Mouse (Mus musculus) hindbrain, embryonic 10.5 days (tissue): ENCODE measurements at regions not wholly inside any gene's neighbourhood (a gene's known extent, or its start where the extent isn't known, plus 50 kb on each side); places are given as distances from the start of the nearest gene placed in this dataset.

Experiments
- DNase-seq: peaks from one replicate; pipeline ENCODE4 v3.0.0-alpha.2; 2017; ENCODE audit warnings: low spot score
- H3K27ac ChIP-seq: fragments of 300-500 bp; sonication (generic); 2 replicates; pipeline ENCODE4 v1.5.1; 2016; ENCODE audit warnings: mild to moderate bottlenecking, moderate library complexity
- H3K27me3 ChIP-seq: fragments of 300-500 bp; sonication (generic); 2 replicates; pipeline ENCODE4 v1.6.1; 2016; ENCODE audit warnings: mild to moderate bottlenecking; ENCODE audit not compliant: poor library complexity, insufficient read depth, severe bottlenecking
- H3K36me3 ChIP-seq: fragments of 300-500 bp; sonication (generic); 2 replicates; pipeline ENCODE4 v1.6.1; 2016; ENCODE audit warnings: mild to moderate bottlenecking, moderate library complexity
- H3K4me1 ChIP-seq: fragments of 300-500 bp; sonication (generic); replicated peaks from 2 replicates; pipeline ENCODE4 v1.6.1; 2016; ENCODE audit warnings: mild to moderate bottlenecking
- H3K4me3 ChIP-seq: fragments of 300-500 bp; sonication (generic); 2 replicates; pipeline ENCODE4 v1.5.1; 2016; ENCODE audit warnings: mild to moderate bottlenecking, moderate library complexity
- H3K9me3 ChIP-seq: fragments of 300-500 bp; sonication (generic); 2 replicates; pipeline ENCODE4 v1.6.1; 2016; ENCODE audit warnings: mild to moderate bottlenecking, moderate library complexity
- WGBS: fragments of 180-500 bp; shearing (Covaris S2); methylation state at CpG from one replicate; pipeline ENCODE4 v1.1.7; 2016; 5-methylcytosine and 5-hydroxymethylcytosine counted together

DNA sequence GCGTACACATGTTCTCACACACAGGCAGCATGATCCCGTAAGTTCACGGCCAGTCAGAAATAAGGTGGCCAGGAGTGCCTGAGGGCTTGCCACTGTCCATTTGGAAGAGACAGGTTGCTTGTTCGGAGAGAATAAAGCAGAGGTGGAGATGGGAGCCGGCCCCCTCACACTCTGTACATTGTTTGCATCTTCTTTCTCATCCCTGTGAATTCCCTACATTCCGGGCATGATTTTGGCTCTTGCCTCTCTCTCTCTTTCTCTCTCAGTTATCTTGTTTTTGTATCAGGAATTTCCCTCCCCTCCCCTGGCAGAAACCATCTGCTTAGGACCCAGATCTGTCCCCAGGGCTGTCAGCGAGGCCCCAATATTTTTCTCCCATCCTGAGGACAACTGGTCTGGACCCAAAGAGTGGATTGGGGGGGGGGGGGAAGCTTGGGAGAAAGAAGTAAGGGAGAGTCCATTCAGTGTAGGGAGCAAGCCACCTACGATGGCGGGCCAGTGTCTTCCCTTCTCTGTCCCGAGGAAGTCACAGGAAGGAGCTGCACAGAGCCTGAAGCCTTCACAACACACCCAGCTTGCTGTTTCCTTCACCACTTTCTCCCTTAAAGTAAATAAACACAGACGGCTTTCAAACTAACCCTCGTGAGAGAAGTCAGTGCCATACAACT is 540.2 kb downstream of the Ccdc171 start:
- no peaks in the 10 kb centered on the region for H3K36me3 ChIP-seq
- 55% methylated on average over 12 of the region's 12 CpGs for WGBS
- H3K27ac ChIP-seq = peak overlapping the region; percentile 26
- no peaks in the 10 kb centered on the region for H3K9me3 ChIP-seq
- DNase-seq = no peak
- no peak overlapping the region for H3K4me3 ChIP-seq
- H3K4me1 ChIP-seq = peaks cover 27% of the 10 kb centered on the region
- H3K27me3 ChIP-seq = peaks cover 18% of the 10 kb centered on the region

DNA sequence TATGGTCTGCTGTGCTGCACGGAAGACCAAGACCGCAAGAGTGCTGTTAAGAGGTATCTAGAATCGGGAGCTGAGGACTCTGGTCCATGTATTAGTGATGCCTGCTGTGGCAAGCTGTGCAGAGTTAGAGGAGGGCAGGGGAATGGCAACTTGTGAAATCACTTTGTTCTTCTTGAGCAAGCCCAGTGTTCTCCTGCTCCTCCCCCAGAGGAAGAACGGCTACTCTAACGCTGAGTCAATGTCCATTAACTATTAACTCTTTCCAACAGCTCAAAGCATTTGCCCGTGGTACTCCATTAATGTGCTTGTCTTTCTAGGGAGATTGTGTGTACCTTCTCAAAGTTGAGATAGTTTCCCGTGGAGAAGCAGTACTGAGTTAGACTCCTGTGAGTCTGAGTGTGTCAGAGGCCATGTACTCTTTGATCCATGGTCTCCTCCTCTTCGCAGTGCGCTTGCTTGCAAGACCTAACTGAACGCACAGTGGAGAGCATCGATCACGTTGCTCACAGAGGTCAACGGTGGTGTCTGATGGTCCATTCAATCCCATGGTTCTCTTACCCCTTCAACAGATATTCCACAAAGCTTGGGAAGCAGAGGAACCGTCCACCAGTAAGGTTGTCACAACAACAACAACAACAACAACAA is 542.7 kb downstream of the Ccdc171 start:
- Histone ChIP-seq H3K4me3 (no peak overlapping the region), H3K4me1 (peaks cover 27% of the 10 kb centered on the region), H3K27ac (no peak overlapping the region), H3K9me3 (no peaks in the 10 kb centered on the region), H3K36me3 (no peaks in the 10 kb centered on the region), H3K27me3 (peaks cover 18% of the 10 kb centered on the region; the same call in 1 of the 2 replicates)
- DNase-seq = no peak
- WGBS = 81% methylated on average over 14 of the region's 14 CpGs

DNA sequence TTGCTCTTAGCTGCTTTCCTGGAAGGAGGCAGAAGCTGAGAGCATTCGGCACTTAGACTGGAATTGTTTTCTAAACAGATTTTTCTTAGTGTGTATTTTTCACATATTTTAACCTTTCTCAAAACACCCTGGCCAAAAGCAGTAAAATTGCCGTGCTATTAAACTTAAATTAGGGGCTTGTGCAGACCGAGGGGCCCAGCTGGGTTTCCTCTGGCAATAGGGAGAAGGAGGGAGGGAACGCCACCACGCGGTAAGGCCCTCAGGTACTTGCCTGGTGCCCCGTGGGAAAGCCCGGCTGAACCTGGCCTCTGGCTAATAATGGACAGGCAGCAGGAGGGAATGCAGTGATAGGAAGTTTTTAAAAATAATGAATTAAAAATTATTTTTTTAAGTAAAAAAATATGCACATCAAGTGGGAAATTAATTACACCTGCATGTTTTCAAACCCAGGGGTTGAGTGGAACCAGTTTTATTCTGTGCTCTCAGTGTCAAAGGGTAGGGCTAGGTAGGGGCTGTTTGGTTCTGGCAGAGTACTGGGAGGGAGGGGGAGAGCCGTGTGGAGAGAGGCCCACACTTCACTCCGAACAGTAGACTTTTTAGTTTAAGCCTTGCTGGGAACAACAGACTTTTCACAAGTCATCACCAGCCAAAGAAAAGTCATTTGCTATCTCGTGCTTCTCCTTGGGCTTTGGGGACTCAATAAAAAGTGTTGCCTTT is 543.8 kb downstream of the Ccdc171 start:
- no peak for DNase-seq
- H3K4me3 ChIP-seq = no peak overlapping the region
- WGBS = 55% methylated on average over 11 of the region's 11 CpGs
- peaks cover 9% of the 10 kb centered on the region; the same call in 1 of the 2 replicates for H3K27me3 ChIP-seq
- no peaks in the 10 kb centered on the region for H3K9me3 ChIP-seq
- peaks cover 27% of the 10 kb centered on the region for H3K4me1 ChIP-seq
- peak overlapping the region; percentile 59; the same call in 1 of the 2 replicates for H3K27ac ChIP-seq
- no peaks in the 10 kb centered on the region for H3K36me3 ChIP-seq

DNA sequence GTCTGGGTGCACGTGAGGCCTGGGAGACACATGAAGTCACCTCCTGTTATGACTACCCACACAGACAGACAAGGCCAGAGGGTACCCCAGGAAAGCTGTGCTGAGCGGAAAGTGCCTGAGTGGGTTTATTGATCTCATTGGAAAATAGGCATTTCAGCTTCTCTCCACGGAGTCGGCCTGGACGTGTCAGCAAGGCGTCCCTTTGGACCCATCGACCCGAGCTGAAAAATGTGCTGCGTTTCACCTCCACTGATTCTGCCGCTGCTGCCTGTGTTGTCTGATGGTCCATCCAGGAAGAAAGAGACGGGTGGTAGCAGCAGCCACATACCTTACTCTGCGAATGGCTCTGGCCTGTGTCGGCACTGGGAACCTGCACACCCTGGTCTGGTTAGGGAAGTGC is 544.3 kb downstream of the Ccdc171 start:
- Histone ChIP-seq H3K27me3 (peaks cover 9% of the 10 kb centered on the region; the same call in 1 of the 2 replicates), H3K27ac (peak overlapping the region; percentile 59; the same call in 1 of the 2 replicates), H3K36me3 (no peaks in the 10 kb centered on the region), H3K4me3 (no peak overlapping the region), H3K4me1 (peaks cover 22% of the 10 kb centered on the region), H3K9me3 (no peaks in the 10 kb centered on the region)
- no peak for DNase-seq
- WGBS = 81% methylated on average over 13 of the region's 13 CpGs

DNA sequence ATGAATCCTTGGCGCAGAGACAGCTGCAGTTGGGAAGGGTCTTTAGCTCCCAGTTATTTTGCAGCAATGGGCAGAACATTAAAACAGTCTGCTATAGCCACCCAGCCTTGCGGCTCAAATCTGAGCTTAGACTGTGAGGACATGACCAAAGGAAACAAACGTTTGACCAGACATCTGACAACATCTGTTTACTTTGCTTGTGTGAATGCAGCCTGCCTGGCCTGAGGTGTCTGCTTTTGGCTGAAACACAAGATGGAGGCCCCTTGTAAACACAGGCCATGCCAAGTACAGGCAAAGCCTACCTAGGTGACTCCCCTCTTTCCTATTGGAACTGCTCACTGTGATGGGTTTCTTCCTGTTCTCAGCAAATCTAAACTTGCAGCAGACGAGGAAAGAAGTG is 544.7 kb downstream of the Ccdc171 start:
- Histone ChIP-seq H3K27ac (peak overlapping the region; percentile 59), H3K36me3 (no peaks in the 10 kb centered on the region), H3K4me1 (peaks cover 19% of the 10 kb centered on the region), H3K4me3 (no peak overlapping the region), H3K27me3 (peaks cover 9% of the 10 kb centered on the region; the same call in 1 of the 2 replicates), H3K9me3 (no peaks in the 10 kb centered on the region)
- 67% methylated on average over 4 of the region's 4 CpGs for whole genome bisulfite sequencing
- DNase-seq = no peak

DNA sequence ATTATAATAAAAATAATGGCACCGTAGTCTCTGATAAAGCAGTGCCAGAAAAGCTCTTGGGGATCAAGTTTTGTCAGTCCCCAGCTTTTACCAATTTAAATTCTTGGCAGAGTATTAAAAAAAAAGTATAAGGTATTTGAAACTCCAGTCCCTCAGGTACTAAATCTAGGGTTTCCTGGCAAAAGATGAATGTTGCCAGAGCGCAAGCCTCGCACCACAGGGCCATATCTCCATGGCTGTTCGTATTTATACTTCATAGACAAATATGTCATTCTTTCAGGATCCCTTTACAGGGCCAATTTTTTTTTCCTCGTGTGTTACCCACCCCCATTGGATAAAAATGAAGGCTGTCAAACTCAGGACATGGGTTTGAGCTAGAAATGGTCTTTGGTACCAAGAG is 546.8 kb downstream of the Ccdc171 start:
- no peaks in the 10 kb centered on the region for H3K9me3 ChIP-seq
- peaks cover 9% of the 10 kb centered on the region; the same call in 1 of the 2 replicates for H3K27me3 ChIP-seq
- H3K27ac ChIP-seq = no peak overlapping the region
- H3K36me3 ChIP-seq = no peaks in the 10 kb centered on the region
- H3K4me1 ChIP-seq = peaks cover 9% of the 10 kb centered on the region; the same call in 1 of the 2 replicates
- no peak for DNase-seq
- 86% methylated on average over 5 of the region's 5 CpGs for WGBS
- no peak overlapping the region for H3K4me3 ChIP-seq

DNA sequence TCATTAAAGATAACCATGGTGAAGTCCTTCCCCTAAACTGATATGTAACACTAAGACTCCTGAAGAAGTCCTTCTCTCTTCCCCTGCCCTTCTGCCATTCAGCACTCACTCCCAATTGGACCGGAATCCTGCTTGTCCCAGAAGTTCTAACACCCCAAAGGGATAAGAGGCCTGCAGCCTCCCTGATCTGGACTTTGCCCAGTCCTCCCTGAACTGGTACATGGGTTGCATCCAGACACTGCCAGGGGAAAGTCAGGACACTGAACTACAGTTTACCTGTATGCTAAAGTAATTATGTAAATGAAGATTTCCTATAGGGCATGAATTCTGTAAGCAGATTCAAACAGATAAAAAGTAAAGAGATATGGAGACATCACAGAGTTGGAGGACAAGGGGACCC is 551.2 kb downstream of the Ccdc171 start:
- Histone ChIP-seq H3K9me3 (no peaks in the 10 kb centered on the region), H3K27ac (no peak overlapping the region), H3K27me3 (peaks cover 2% of the 10 kb centered on the region; the same call in 1 of the 2 replicates), H3K36me3 (no peaks in the 10 kb centered on the region), H3K4me1 (no peaks in the 10 kb centered on the region; the same call in 1 of the 2 replicates), H3K4me3 (no peak overlapping the region)
- WGBS = 85% methylated on average over 1 of the region's 1 CpGs
- DNase-seq = no peak

DNA sequence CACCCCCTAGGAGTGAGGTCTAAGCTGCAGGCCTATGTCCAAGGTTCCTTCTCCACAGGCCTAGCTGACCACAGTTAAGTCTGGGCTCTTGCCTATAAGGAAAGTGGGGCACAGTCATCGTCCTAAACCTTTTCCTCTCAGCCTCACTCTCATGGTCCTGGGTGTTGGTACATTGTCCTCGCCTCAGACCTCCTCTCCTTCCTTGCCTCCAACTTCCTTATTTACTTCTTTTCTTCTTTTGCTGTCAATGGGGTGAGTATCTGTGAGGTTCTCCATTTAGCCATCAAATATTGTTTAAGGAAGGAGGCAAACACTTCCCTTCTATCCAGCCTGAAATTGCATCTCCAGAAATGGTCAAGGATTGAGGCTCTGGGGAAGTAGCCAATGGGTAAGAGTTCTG is 554.2 kb downstream of the Ccdc171 start:
- Histone ChIP-seq H3K4me1 (no peaks in the 10 kb centered on the region; the same call in 1 of the 2 replicates), H3K27ac (no peak overlapping the region), H3K27me3 (no peaks in the 10 kb centered on the region), H3K36me3 (no peaks in the 10 kb centered on the region), H3K4me3 (no peak overlapping the region), H3K9me3 (no peaks in the 10 kb centered on the region)
- WGBS = 75% methylated on average over 2 of the region's 2 CpGs
- DNase-seq = no peak

DNA sequence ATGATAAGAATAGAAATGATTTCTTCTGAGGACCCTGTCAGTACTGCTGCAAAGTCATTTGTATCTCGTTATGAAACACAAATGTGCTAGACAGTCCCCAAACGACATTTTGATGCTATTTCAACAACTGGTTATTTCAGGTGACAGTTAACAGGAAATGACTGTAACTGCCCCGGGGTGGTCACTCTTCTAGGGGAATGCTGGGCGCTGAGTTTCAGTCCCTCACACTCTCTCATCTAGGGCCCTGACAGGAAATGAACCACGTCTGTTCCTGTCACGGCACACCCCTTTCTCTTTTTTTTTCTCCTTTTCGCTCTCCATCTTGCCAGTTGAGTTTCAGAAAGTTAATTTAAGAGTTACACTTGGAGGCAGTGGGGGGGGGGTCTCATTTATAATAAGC is 556.2 kb downstream of the Ccdc171 start:
- WGBS = 71% methylated on average over 7 of the region's 7 CpGs
- Histone ChIP-seq H3K36me3 (no peaks in the 10 kb centered on the region), H3K4me3 (no peak overlapping the region), H3K27ac (no peak overlapping the region), H3K27me3 (no peaks in the 10 kb centered on the region), H3K4me1 (no peaks in the 10 kb centered on the region; the same call in 1 of the 2 replicates), H3K9me3 (no peaks in the 10 kb centered on the region)
- no peak for DNase-seq

DNA sequence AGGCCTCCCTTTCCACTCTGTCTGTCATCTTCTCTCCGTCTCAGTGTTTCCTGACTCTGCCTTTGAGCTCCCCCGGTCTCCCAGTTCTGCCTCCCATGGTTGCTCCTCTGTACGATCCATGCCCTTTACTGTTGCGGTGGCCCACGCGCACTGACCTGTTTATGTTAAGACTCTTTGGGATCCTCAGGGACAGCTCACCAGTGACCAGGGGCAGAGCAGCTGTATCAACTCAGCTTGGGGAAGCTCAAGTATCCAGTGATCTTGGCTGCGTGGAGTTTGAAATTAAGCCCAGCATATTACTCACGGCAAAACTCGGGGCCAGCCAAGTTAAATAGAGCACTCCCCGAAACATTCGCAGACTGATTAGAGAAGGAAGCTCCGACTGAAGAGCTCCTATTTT is 562.8 kb downstream of the Ccdc171 start:
- Histone ChIP-seq H3K9me3 (no peaks in the 10 kb centered on the region), H3K27ac (no peak overlapping the region), H3K4me1 (0 out of 2 replicates have a peak, but pooled peaks cover 9% of the 10 kb centered on the region), H3K4me3 (no peak overlapping the region), H3K27me3 (0 out of 2 replicates have a peak, but pooled peaks cover 2% of the 10 kb centered on the region), H3K36me3 (no peaks in the 10 kb centered on the region)
- WGBS = 77% methylated on average over 12 of the region's 12 CpGs
- DNase-seq = no peak

DNA sequence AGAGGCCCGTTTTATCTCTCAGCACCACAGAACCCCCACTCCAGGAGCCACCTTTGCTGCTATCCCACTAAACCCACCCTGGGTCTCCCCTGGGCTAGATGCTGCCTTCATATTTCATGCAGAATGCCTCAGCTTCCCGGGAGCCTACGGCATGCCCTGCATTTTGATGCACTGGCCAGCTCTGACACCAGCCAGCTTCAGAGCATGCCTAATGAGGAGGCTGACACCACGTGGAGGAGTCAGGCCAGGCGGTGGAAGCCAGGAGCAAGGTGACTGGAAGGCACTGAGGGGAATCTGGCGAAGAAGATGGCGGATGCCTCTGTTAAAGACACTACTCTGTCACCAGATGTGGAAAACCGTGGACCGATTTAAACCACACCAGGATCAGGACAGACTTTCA is 567.2 kb downstream of the Ccdc171 start:
- no peak for DNase-seq
- 0 out of 2 replicates have a peak, but pooled peaks cover 2% of the 10 kb centered on the region for H3K27me3 ChIP-seq
- no peak overlapping the region for H3K4me3 ChIP-seq
- no peaks in the 10 kb centered on the region for H3K36me3 ChIP-seq
- H3K27ac ChIP-seq = 0 out of 2 replicates have a peak overlapping the region, but pooled peaks have one; percentile 5
- no peaks in the 10 kb centered on the region for H3K9me3 ChIP-seq
- H3K4me1 ChIP-seq = peaks cover 13% of the 10 kb centered on the region; the same call in 1 of the 2 replicates
- WGBS = 67% methylated on average over 9 of the region's 9 CpGs

DNA sequence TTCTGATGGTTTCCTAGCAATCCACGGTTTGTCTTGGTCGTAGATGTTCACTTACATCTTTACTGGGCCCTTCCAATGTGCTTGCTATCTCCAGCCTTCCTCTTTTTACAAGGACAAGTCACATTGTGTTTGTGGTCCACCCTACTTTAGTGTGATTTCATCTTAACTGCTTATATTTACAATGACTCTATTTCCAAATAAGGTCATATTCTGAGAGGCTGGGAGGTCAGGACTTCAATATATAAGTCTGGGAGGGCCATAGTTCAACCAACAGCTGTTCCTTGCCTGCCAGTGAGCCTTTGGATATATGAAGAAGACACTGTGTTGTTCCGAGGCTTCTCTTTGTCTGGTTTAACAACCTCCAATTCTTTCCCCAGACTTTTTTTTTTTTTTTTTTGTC is 569.9 kb downstream of the Ccdc171 start:
- Histone ChIP-seq H3K36me3 (no peaks in the 10 kb centered on the region), H3K4me1 (peaks cover 10% of the 10 kb centered on the region; the same call in 1 of the 2 replicates), H3K27me3 (no peaks in the 10 kb centered on the region), H3K27ac (no peak overlapping the region), H3K9me3 (no peaks in the 10 kb centered on the region), H3K4me3 (no peak overlapping the region)
- DNase-seq = no peak
- 85% methylated on average over 3 of the region's 3 CpGs for WGBS

DNA sequence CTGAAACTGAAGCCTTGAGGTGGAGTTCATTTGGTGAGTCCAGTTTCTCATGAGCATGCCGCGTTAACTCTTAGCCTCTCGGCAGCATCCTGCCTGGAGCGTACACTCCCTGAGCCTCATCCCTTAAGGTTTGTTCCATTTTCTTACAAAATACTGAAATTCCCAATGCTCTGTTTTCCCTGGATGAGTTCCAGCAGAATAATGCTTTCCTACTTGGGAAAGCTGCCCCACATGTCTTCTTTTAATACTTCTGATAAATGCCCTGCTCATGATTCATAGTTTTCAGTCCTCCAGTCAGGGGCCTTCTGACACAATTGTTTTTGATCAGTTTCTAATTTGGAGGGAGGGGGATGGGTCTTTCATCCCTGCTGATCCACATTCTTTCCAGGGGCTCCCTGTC is 570.7 kb downstream of the Ccdc171 start:
- 88% methylated on average over 4 of the region's 4 CpGs for WGBS

More for the DNA sequence above, 570.7 kb downstream of the Ccdc171 start:
- peaks cover 10% of the 10 kb centered on the region; the same call in 1 of the 2 replicates for H3K4me1 ChIP-seq
- no peak overlapping the region for H3K4me3 ChIP-seq
- H3K9me3 ChIP-seq = no peaks in the 10 kb centered on the region
- H3K27me3 ChIP-seq = no peaks in the 10 kb centered on the region
- no peak for DNase-seq
- H3K27ac ChIP-seq = no peak overlapping the region
- no peaks in the 10 kb centered on the region for H3K36me3 ChIP-seq
